Mouse (Mus musculus) 416B (cell line): ENCODE data around the gene Irf1.

Experiments
- DNase-seq: peaks from one replicate; pipeline ENCODE4 v3.0.0; 2011; ENCODE audit warnings: low read depth

Gene Irf1

GRCm38 (mm10) chr11:53810749-53811148 lies 40.9 kb downstream of the Irf1 start:
- DNase-seq = no peak

GRCm38 (mm10) chr11:53811312-53811711 lies 41.5 kb downstream of the Irf1 start:
- DNase-seq = no peak

- no peak for DNase-seq
Observed at GRCm38 (mm10) chr11:53813001-53813868, 43.4 kb downstream of the Irf1 start.

- DNase-seq = no peak
Observed at GRCm38 (mm10) chr11:53814810-53815209, 45.0 kb downstream of the Irf1 start.

GRCm38 (mm10) chr11:53816841-53817375 lies 47.1 kb downstream of the Irf1 start:
- no peak for DNase-seq

- DNase-seq = no peak
Observed at GRCm38 (mm10) chr11:53818794-53819193, 49.0 kb downstream of the Irf1 start.

- no peak for DNase-seq
Observed at GRCm38 (mm10) chr11:53819511-53819910, 49.7 kb downstream of the Irf1 start.

- peak; percentile 35 for DNase-seq
Observed at GRCm38 (mm10) chr11:53820516-53821170, 50.8 kb downstream of the Irf1 start.

GRCm38 (mm10) chr11:53821230-53821944 lies 51.6 kb downstream of the Irf1 start:
- no peak for DNase-seq

- DNase-seq = no peak
Observed at GRCm38 (mm10) chr11:53821945-53822338, 52.1 kb downstream of the Irf1 start.

GRCm38 (mm10) chr11:53825409-53825808 lies 55.6 kb downstream of the Irf1 start:
- peak; percentile 35 for DNase-seq
